Mouse (Mus musculus) layer of hippocampus, adult 8-10 months (tissue): Measurements from ENCODE around the gene Hps6. TPM values are rescaled to one million over a fixed set of nuclear protein-coding genes. Genes with fewer than 3 reads are reported as not detected.

Source experiments
- DNase-seq, 2 experiments: peaks; one replicate each; pipeline ENCODE4 v3.0.0; 2022; ENCODE audit warnings: low spot score in 2 of 2
- total RNA-seq, 4 experiments: library from RNA; stranded (reverse); gene quantifications; 2 replicates each; pipeline ENCODE4 v1.2.4; 2022

The Hps6 gene
- total RNA-seq, 4 experiments from 2014 or later, result 6.1 to 8.8 (median 8.2) TPM

DNA sequence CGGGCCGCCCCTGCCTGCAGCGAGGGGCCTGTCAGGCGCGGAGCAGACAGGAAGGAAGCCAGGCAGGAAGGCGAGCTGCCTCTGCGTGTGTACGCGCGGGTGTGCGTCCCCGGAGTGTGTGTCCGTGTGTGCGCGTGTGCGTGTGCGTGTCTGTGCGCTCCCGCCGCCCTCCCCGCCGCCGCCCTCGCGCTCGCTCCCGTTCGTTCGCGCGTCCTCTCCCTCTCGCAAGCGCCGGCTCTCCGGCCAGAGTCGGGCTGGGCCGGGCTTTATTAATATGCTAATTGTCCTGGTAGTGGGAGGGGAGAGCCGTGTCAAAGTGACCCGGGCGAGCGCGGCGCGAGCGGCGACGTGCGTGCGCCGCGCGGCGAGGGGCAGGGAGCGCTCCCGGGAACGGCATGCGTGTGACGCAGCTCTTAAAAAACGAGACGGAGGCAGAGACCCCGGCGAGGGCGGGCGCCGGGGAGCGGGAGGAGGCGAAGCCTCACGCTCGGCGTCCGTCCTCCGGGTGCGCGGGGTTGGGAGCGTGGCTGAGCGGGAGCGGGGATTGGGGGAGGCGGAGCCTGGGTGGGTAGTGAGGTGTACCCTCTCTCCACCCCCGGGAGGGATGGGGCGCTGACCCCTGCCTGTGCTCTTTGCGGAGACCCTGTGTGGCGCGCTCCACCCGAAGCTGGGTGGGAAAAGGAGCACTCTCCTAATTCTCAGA, 41.8 kb downstream of the Hps6 start, which contains the start of gene Ldb1:
Gene Ldb1 (minus strand): TSS at position 222 of the 703 bp plus-strand sequence.
- peak; percentile 81 to 83 for DNase-seq

DNA sequence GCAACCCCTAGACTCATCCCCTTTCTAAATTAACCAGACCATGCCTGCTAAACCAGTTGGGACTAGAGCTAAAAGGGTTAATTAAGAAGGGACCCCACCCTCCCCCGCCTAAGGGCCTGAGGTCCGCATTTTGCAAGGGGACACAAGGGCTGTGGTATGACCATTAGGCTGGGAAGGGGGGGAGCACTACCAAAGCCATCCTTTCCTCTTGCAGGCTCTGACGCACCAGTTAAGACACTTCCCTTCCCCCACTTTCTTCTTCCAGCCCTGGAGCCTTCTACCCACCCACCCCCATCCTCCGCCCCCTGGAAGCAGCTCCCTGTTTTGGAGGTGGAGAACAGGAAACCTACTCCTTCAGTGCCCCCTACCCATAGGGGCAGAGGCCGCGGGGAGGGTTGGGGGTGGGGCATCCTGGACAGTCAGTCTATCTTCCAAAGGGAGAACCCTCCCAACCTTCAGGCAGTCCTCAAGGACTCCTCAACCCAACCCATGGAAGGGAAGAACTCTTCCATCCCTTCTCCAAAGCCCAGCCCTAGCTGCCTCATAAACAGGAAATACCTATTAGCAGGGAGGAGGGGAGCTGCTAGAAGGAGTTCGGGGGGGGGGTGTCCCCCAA, 42.5 kb downstream of the Hps6 start:
- peak; percentile 47 to 65 for DNase-seq

DNA sequence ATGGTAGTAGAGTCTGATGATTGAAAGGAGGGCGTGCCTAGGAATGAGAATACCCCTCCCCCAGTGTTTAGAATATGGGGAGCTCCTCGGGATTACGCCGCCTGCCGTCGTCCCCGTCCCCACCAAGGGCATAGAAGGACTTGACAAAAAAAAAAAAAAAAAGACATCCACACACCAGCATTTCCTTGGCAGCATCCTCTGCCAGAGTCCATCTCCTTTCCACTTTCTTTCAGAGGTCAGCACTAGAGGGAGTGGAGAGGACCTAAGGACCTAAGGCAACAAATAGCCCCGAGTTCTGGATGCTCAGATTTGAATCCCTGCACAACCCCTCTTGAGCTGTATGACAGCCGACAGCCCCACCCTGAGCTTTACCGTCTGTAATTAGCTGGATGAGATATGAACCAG, 43.3 kb downstream of the Hps6 start:
- DNase-seq, result no peak

DNA sequence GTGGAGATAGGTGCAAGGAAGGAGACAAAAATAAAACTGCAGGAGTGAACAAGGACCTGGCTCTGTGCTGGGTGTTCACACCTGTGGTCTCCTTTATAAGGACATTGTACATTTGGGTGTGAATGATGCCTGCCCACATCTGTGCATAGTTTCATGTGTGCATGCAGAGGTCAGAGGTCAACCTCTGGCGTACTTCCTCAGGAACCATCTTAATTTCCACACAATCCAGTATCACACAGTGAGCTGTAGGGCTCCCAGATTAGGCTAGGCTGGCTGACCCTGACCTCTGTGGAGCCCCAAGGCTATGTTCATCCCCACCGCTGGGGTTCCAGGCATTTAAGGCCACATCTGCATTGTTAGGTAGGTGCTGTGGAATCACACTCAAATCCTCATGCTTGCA, 44.1 kb downstream of the Hps6 start:
- DNase-seq, result no peak

DNA sequence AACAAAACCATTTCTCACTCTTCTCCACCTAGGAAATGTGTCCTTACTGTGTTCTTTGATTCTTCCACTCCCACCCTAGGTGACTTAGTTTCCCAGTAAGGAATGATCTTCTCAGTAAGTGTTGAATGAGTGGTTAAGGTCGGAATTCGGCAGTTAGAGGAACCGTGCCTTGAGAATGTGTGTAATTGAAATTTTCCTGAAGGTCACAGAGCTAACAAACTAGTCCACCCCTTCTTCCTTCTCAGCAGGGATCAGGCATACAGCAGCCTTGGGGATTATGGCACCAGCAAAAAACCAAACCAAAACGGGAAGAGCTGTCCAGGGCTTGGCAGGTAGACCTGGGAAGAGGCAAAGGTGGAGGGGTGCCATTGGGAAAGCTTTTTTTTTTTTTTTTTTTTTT, 45.8 kb downstream of the Hps6 start:
- DNase-seq, result no peak

DNA sequence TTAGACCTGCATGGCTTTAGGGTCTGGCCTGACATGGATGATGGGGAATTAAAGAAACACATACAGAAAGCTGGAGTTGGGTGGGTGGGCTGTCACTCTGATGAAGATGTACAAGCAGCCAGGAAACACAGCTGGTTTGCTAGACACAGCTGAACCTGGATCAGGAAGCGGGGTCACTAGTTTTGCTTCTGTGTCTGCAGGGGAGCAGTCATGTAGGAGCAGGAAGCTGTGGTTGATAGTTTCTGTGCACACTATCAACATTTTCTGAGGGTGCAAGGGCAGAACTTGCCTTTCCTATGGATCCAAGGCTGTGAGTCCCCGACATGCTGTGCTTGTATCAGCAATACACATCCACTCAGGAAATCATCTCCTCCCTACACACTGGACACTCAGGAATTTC, 47.2 kb downstream of the Hps6 start:
- no peak for DNase-seq

Other genes starting within 250 kb of the Hps6 start
- 100 to 1,000 TPM; 137 to 170 (median 155) TPM for gene Mgea5, start 219.7 kb upstream of the Hps6 start, total RNA-seq
- 100 to 1,000 TPM; 163 to 211 (median 185) TPM for gene Kcnip2, start 187.4 kb upstream of the Hps6 start, total RNA-seq
- 10 to 100 TPM; 18.4 to 24.1 (median 22.3) TPM for gene Armh3, start 5.0 kb upstream of the Hps6 start, total RNA-seq
- 10 to 100 TPM; 26.4 to 34.8 (median 32.4) TPM for gene Pprc1, start 41.4 kb downstream of the Hps6 start, total RNA-seq
- gene Ldb1, start 41.7 kb downstream of the Hps6 start, total RNA-seq, result 100 to 1,000 TPM; 109 to 123 (median 120) TPM
- gene Nolc1, start 72.4 kb downstream of the Hps6 start, total RNA-seq, result 10 to 100 TPM; 44.8 to 51.0 (median 47.7) TPM
- not detected for gene Elovl3, start 128.4 kb downstream of the Hps6 start, total RNA-seq
- gene Pitx3, start 144.8 kb downstream of the Hps6 start, total RNA-seq, result not detected
- gene Gbf1, start 149.0 kb downstream of the Hps6 start, total RNA-seq, result 100 to 1,000 TPM in 1 of 4 experiments, 10 to 100 TPM in 3; 82.5 to 103 (median 87.7) TPM